Mouse (Mus musculus) forebrain, embryonic 13.5 days (tissue): Measurements from ENCODE around the gene Vmn1r18. TPM values are rescaled to one million over a fixed set of nuclear protein-coding genes. Genes with fewer than 3 reads are reported as not detected.
"Not testable (repeated sequence)": the region's sequence is repeated elsewhere in the genome, so short reads cannot be mapped to it uniquely, and the experiment has no call there.

Source experiments
- ATAC-seq: fragments of 200-750 bp; cut with Nextera tagmentation; 2 replicates; pipeline ENCODE4 v1.8.0; 2017
- H3K27ac ChIP-seq: fragments of 300-500 bp; sonication (generic); 2 replicates; pipeline ENCODE4 v1.5.1; 2015; ENCODE audit warnings: inconsistent platforms, mild to moderate bottlenecking, moderate library complexity
- H3K27me3 ChIP-seq: fragments of 300-500 bp; sonication (generic); 2 replicates; pipeline ENCODE4 v1.6.1; 2015; ENCODE audit warnings: mild to moderate bottlenecking, inconsistent platforms
- H3K36me3 ChIP-seq: fragments of 300-500 bp; sonication (generic); 2 replicates; pipeline ENCODE4 v1.6.1; 2015; ENCODE audit warnings: mild to moderate bottlenecking, inconsistent platforms; ENCODE audit not compliant: poor library complexity, severe bottlenecking
- H3K4me1 ChIP-seq: fragments of 300-500 bp; sonication (generic); 2 replicates; pipeline ENCODE4 v1.6.1; 2015; ENCODE audit warnings: inconsistent platforms
- H3K4me2 ChIP-seq: fragments of 300-500 bp; sonication (generic); 2 replicates; pipeline ENCODE4 v1.6.1; 2015; ENCODE audit warnings: inconsistent platforms, mild to moderate bottlenecking, moderate library complexity
- H3K4me3 ChIP-seq: fragments of 300-500 bp; sonication (generic); 2 replicates; pipeline ENCODE4 v1.5.1; 2015; ENCODE audit warnings: mild to moderate bottlenecking, inconsistent platforms
- H3K9ac ChIP-seq: fragments of 300-500 bp; sonication (generic); 2 replicates; pipeline ENCODE4 v1.6.1; 2015; ENCODE audit warnings: mild to moderate bottlenecking, inconsistent platforms
- H3K9me3 ChIP-seq: fragments of 300-500 bp; sonication (generic); replicated peaks from 2 replicates; pipeline ENCODE4 v1.6.1; 2016; ENCODE audit warnings: inconsistent platforms
- WGBS: fragments of 180-500 bp; shearing (Covaris S2); methylation state at CpG from one replicate; pipeline ENCODE4 v1.1.7; 2015; 5-methylcytosine and 5-hydroxymethylcytosine counted together
- polyA plus RNA-seq: library from polyadenylated mRNA; unstranded; fragments of >200 nt; fragmentation: Nextera tagmentation; extraction: Ambion mirVana; gene quantifications from 2 replicates; pipeline ENCODE4 v1.2.1, GENCODE M21; 2015

Vmn1r18 gene
- not detected in 2 replicates for polyA plus RNA-seq

DNA sequence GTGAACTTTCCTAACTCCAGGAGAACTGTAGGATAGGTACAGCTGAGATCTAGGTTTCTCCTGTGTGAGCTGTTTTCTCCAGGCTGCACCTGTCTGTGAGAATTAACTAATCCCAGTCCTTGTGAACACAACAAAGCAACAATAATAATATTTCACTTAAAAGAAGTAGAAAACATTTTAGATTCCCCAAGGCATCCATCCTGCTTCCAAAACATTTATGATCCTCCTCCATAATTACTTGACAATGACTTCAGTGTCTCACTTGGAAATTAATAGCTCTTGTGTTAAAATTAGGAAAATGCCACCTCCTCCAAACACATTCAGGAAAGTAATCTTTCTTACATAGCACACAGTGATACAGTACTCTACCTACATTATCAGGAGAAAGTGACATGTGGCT, at the start of gene Vmn1r18:
Gene Vmn1r18, minus strand, starts transcription at position 101 of the 400 bp plus-strand sequence.
- H3K4me2 ChIP-seq, result no peak within 1 kb of the TSS
- H3K9ac ChIP-seq, result no peak within 1 kb of the TSS
- H3K36me3 ChIP-seq, result no peaks in the 10 kb centered on the region
- no peaks in the 10 kb centered on the region for H3K4me1 ChIP-seq
- H3K9me3 ChIP-seq, result no peaks in the 10 kb centered on the region
- ATAC-seq, result no peak
- H3K4me3 ChIP-seq, result no peak within 1 kb of the TSS
- no peak within 1 kb of the TSS for H3K27ac ChIP-seq
- no peaks in the 10 kb centered on the region for H3K27me3 ChIP-seq

- H3K4me2 ChIP-seq, result no peak overlapping the region
- no peaks in the 10 kb centered on the region for H3K27me3 ChIP-seq
- no peaks in the 10 kb centered on the region for H3K4me1 ChIP-seq
- no peaks in the 10 kb centered on the region for H3K9me3 ChIP-seq
- ATAC-seq, result no peak
- no peaks in the 10 kb centered on the region for H3K36me3 ChIP-seq
- H3K9ac ChIP-seq, result no peak overlapping the region
- no peak overlapping the region for H3K27ac ChIP-seq
- WGBS, result 87% methylated on average over 1 of the region's 1 CpGs
- H3K4me3 ChIP-seq, result no peak overlapping the region
Measured at GRCm38 (mm10) chr6:57431196-57431595, 35.6 kb upstream of the Vmn1r18 start.

- WGBS, result 73% methylated on average over 1 of the region's 1 CpGs
- Histone ChIP-seq H3K9ac (no peak within 1 kb of the TSS), H3K4me3 (no peak within 1 kb of the TSS), H3K36me3 (no peaks in the 10 kb centered on the region), H3K9me3 (no peaks in the 10 kb centered on the region), H3K4me2 (no peak within 1 kb of the TSS), H3K27ac (no peak within 1 kb of the TSS), H3K27me3 (no peaks in the 10 kb centered on the region), H3K4me1 (no peaks in the 10 kb centered on the region)
- ATAC-seq, result no peak
Measured at GRCm38 (mm10) chr6:57428630-57429029, 33.0 kb upstream of the Vmn1r18 start, which contains the start of gene Vmn1r20. TSS of gene Vmn1r20 (plus strand) at chr6:57428930.

DNA sequence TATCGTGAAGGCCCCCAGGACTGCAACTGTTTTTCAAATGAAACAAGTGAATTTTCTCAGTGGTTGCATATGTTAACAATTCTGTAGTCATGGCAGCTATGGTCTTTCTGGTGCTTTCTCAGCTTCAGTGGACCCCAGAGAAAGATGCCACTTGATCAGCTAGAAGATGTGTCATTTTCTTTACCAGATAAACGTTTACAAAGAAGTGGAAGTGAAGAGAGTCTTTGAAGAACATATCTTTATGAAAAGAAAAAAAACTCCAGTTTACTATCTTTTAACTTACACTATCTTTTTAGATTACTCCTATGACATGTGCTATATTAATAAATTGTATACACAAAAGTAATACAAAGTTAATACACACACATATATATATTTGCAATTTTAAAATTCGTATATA, 7.9 kb upstream of the Vmn1r18 start, which contains the start of gene Vmn1r19:
Gene Vmn1r19, plus strand, starts transcription at position 301 of the 400 bp plus-strand sequence.
- H3K27ac ChIP-seq, ATAC-seq, H3K4me1 ChIP-seq, H3K9me3 ChIP-seq, H3K36me3 ChIP-seq, H3K4me2 ChIP-seq, H3K27me3 ChIP-seq, H3K4me3 ChIP-seq, H3K9ac ChIP-seq: not testable (repeated sequence)
- 73% methylated on average over 3 of the region's 3 CpGs for WGBS

DNA sequence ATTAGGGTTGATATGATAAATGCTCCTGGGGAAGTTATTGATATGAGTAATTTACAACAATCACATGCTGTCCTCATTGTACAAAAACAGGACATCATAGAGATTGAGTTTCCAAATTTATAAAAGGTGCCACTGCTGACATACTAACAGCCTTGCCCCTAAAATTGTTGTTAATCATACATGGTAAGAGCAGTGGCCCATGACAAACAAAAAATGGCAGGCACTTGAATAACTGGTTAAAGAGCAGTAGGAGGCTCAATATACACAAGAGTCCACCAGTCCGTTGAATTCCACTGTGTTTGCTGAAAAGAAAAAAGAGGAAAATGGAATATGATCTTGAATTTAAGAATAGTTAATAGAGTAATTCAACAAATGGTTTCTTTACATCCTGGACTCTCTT, 28.1 kb downstream of the Vmn1r18 start:
- H3K9ac ChIP-seq, result no peak overlapping the region
- H3K27ac ChIP-seq, result no peak overlapping the region
- no peaks in the 10 kb centered on the region for H3K9me3 ChIP-seq
- H3K4me3 ChIP-seq, result no peak overlapping the region
- no peak for ATAC-seq
- WGBS, result 82% methylated on average over 1 of the region's 1 CpGs
- no peak overlapping the region for H3K4me2 ChIP-seq
- H3K27me3 ChIP-seq, result no peaks in the 10 kb centered on the region
- H3K4me1 ChIP-seq, result no peaks in the 10 kb centered on the region
- no peaks in the 10 kb centered on the region for H3K36me3 ChIP-seq

GRCm38 (mm10) chr6:57365866-57366265, 29.7 kb downstream of the Vmn1r18 start:
- not testable (repeated sequence) for ATAC-seq, H3K27me3 ChIP-seq, H3K9ac ChIP-seq, H3K4me2 ChIP-seq, H3K36me3 ChIP-seq, H3K27ac ChIP-seq, H3K9me3 ChIP-seq, H3K4me1 ChIP-seq, H3K4me3 ChIP-seq
- 95% methylated on average over 1 of the region's 1 CpGs for WGBS

- Histone ChIP-seq H3K9me3 (no peaks in the 10 kb centered on the region), H3K27ac (no peak within 1 kb of the TSS), H3K4me1 (no peaks in the 10 kb centered on the region), H3K36me3 (no peaks in the 10 kb centered on the region), H3K4me2 (no peak within 1 kb of the TSS), H3K27me3 (no peaks in the 10 kb centered on the region), H3K9ac (no peak within 1 kb of the TSS), H3K4me3 (no peak within 1 kb of the TSS)
- no peak for ATAC-seq
- 93% methylated on average over 1 of the region's 1 CpGs for WGBS
Measured at GRCm38 (mm10) chr6:57363627-57364026, 32.0 kb downstream of the Vmn1r18 start, which contains the start of gene Vmn1r17. TSS of gene Vmn1r17 (minus strand) at chr6:57363727.

GRCm38 (mm10) chr6:57356864-57357263, 38.7 kb downstream of the Vmn1r18 start:
- no peaks in the 10 kb centered on the region for H3K27me3 ChIP-seq
- no peak overlapping the region for H3K4me3 ChIP-seq
- H3K4me1 ChIP-seq, result no peaks in the 10 kb centered on the region
- no peaks in the 10 kb centered on the region for H3K36me3 ChIP-seq
- WGBS, result 79% methylated on average over 2 of the region's 2 CpGs
- ATAC-seq, result no peak
- no peak overlapping the region for H3K9ac ChIP-seq
- H3K4me2 ChIP-seq, result no peak overlapping the region
- H3K9me3 ChIP-seq, result no peaks in the 10 kb centered on the region
- no peak overlapping the region for H3K27ac ChIP-seq

- no peaks in the 10 kb centered on the region for H3K36me3 ChIP-seq
- WGBS, result 78% methylated on average over 3 of the region's 3 CpGs
- H3K4me1 ChIP-seq, result no peaks in the 10 kb centered on the region
- no peak for ATAC-seq
- no peak within 1 kb of the TSS for H3K9ac ChIP-seq
- H3K27me3 ChIP-seq, result no peaks in the 10 kb centered on the region
- H3K4me2 ChIP-seq, result no peak within 1 kb of the TSS
- no peak within 1 kb of the TSS for H3K4me3 ChIP-seq
- no peaks in the 10 kb centered on the region for H3K9me3 ChIP-seq
- H3K27ac ChIP-seq, result no peak within 1 kb of the TSS
Measured at GRCm38 (mm10) chr6:57329394-57329793, 66.2 kb downstream of the Vmn1r18 start, which contains the start of gene Vmn1r16. TSS of gene Vmn1r16 (minus strand) at chr6:57329494.

Other genes with a start within 250 kb of the Vmn1r18 start
- not detected in 2 replicates for gene Vmn1r12, start 238.9 kb downstream of the Vmn1r18 start, polyA plus RNA-seq
- gene Vmn1r13, start 192.5 kb downstream of the Vmn1r18 start, polyA plus RNA-seq, result not detected in 2 replicates
- gene Vmn1r14, start 164.1 kb downstream of the Vmn1r18 start, polyA plus RNA-seq, result not detected in 2 replicates
- not detected in 2 replicates for gene Vmn1r15, start 137.8 kb downstream of the Vmn1r18 start, polyA plus RNA-seq
- not detected in 2 replicates for gene Vmn1r16, start 66.3 kb downstream of the Vmn1r18 start, polyA plus RNA-seq
- gene Vmn1r17, start 32.1 kb downstream of the Vmn1r18 start, polyA plus RNA-seq, result not detected in 2 replicates
- not detected in 2 replicates for gene Vmn1r19, start 8.0 kb upstream of the Vmn1r18 start, polyA plus RNA-seq
- not detected in 2 replicates for gene Vmn1r20, start 33.1 kb upstream of the Vmn1r18 start, polyA plus RNA-seq
- 6.5 and 6.6 TPM in 2 replicates for gene Ppm1k, start 139.7 kb upstream of the Vmn1r18 start, polyA plus RNA-seq
- 2.6 and 3.6 TPM in 2 replicates for gene Herc6, start 185.2 kb upstream of the Vmn1r18 start, polyA plus RNA-seq